Mouse (Mus musculus) hindbrain, embryonic 15.5 days (tissue): ENCODE results near the gene Gm10282. TPM values are rescaled to one million over a fixed set of nuclear protein-coding genes. Genes with fewer than 3 reads are reported as not detected.

Source experiments
- ATAC-seq: fragments of 200-750 bp; cut with Nextera tagmentation; 2 replicates; pipeline ENCODE4 v1.8.0; 2017; ENCODE audit warnings: low read depth, moderate number of reproducible peaks, moderate TSS enrichment; ENCODE audit not compliant: low FRiP score
- H3K27ac ChIP-seq: fragments of 300-500 bp; sonication (generic); replicated peaks from 2 replicates; pipeline ENCODE4 v1.5.1; 2015; ENCODE audit warnings: mild to moderate bottlenecking, inconsistent platforms
- H3K27me3 ChIP-seq: fragments of 300-500 bp; sonication (generic); 2 replicates; pipeline ENCODE4 v1.6.1; 2015; ENCODE audit warnings: control low read depth, inconsistent platforms
- H3K36me3 ChIP-seq: fragments of 300-500 bp; sonication (generic); 2 replicates; pipeline ENCODE4 v1.6.1; 2015; ENCODE audit warnings: control low read depth, inconsistent platforms
- H3K4me1 ChIP-seq: fragments of 300-500 bp; sonication (generic); replicated peaks from 2 replicates; pipeline ENCODE4 v1.6.1; 2015; ENCODE audit warnings: control low read depth, inconsistent platforms
- H3K4me2 ChIP-seq: fragments of 300-500 bp; sonication (generic); 2 replicates; pipeline ENCODE4 v1.6.1; 2015; ENCODE audit warnings: moderate library complexity, mild to moderate bottlenecking, inconsistent platforms
- H3K4me3 ChIP-seq: fragments of 300-500 bp; sonication (generic); 2 replicates; pipeline ENCODE4 v1.5.1; 2015; ENCODE audit warnings: mild to moderate bottlenecking, inconsistent platforms
- H3K9ac ChIP-seq: fragments of 300-500 bp; sonication (generic); 2 replicates; pipeline ENCODE4 v1.6.1; 2015; ENCODE audit warnings: inconsistent platforms
- H3K9me3 ChIP-seq: fragments of 300-500 bp; sonication (generic); 2 replicates; pipeline ENCODE4 v1.6.1; 2016; ENCODE audit warnings: control low read depth, inconsistent platforms
- WGBS: fragments of 180-500 bp; shearing (Covaris S2); methylation state at CpG from one replicate; pipeline ENCODE4 v1.1.7; 2015; 5-methylcytosine and 5-hydroxymethylcytosine counted together
- polyA plus RNA-seq: library from polyadenylated mRNA; unstranded; fragments of >200 nt; fragmentation: Nextera tagmentation; extraction: Ambion mirVana; gene quantifications from 2 replicates; pipeline ENCODE4 v1.2.1, GENCODE M21; 2015

Gm10282 gene
- polyA plus RNA-seq, 1 experiment from 2014 or later = 9.8 TPM

- H3K4me3 ChIP-seq = no peak overlapping the region
- H3K36me3 ChIP-seq = no peaks in the 10 kb centered on the region
- 0 out of 2 replicates have a peak overlapping the region, but pooled peaks have one; percentile 9 for H3K4me2 ChIP-seq
- WGBS = 90% methylated on average over 20 of the region's 20 CpGs
- no peak for ATAC-seq
- H3K4me1 ChIP-seq = peaks cover 24% of the 10 kb centered on the region
- H3K27ac ChIP-seq = no peak overlapping the region
- H3K9me3 ChIP-seq = no peaks in the 10 kb centered on the region
- peaks cover 36% of the 10 kb centered on the region for H3K27me3 ChIP-seq
- no peak overlapping the region for H3K9ac ChIP-seq
These were observed 16.8 kb upstream of the Gm10282 start for GRCm38 (mm10) chr8:72321635-72322441.

- no peak for ATAC-seq
- Histone ChIP-seq H3K27me3 (peaks cover 36% of the 10 kb centered on the region), H3K9me3 (no peaks in the 10 kb centered on the region), H3K4me2 (peak overlapping the region; percentile 91; the same call in 1 of the 2 replicates), H3K27ac (no peak overlapping the region), H3K4me3 (peak overlapping the region; percentile 58), H3K9ac (no peak overlapping the region), H3K36me3 (no peaks in the 10 kb centered on the region), H3K4me1 (peaks cover 24% of the 10 kb centered on the region)
- WGBS = 65% methylated on average over 25 of the region's 25 CpGs
These were observed 15.9 kb upstream of the Gm10282 start for GRCm38 (mm10) chr8:72320803-72321583.

- peak overlapping the region; percentile 58 for H3K4me3 ChIP-seq
- H3K4me1 ChIP-seq = peaks cover 24% of the 10 kb centered on the region
- no peaks in the 10 kb centered on the region for H3K9me3 ChIP-seq
- H3K9ac ChIP-seq = peak overlapping the region; percentile 45
- ATAC-seq = no peak
- H3K36me3 ChIP-seq = no peaks in the 10 kb centered on the region
- WGBS = 9% methylated on average over 55 of the region's 55 CpGs
- peak overlapping the region; percentile 91 for H3K4me2 ChIP-seq
- H3K27me3 ChIP-seq = peaks cover 36% of the 10 kb centered on the region
- no peak overlapping the region for H3K27ac ChIP-seq
These were observed 15.1 kb upstream of the Gm10282 start for GRCm38 (mm10) chr8:72319921-72320802.

- ATAC-seq = no peak
These were observed 14.3 kb upstream of the Gm10282 start for GRCm38 (mm10) chr8:72319397-72319796.

GRCm38 (mm10) chr8:72318801-72319322 is 13.8 kb upstream of the Gm10282 start, which contains the start of gene Klf2:
Gene Klf2, plus strand, starts transcription at chr8:72319033.
- H3K27ac ChIP-seq = no peak within 1 kb of the TSS; the same call in 1 of the 2 replicates
- peak; percentile 93 for ATAC-seq

More at GRCm38 (mm10) chr8:72319397-72319796, 14.3 kb upstream of the Gm10282 start:
- peak overlapping the region; percentile 91 for H3K4me2 ChIP-seq
- no peaks in the 10 kb centered on the region for H3K36me3 ChIP-seq
- peak overlapping the region; percentile 45 for H3K9ac ChIP-seq
- peak overlapping the region; percentile 58 for H3K4me3 ChIP-seq
- no peak overlapping the region for H3K27ac ChIP-seq
- WGBS = under 1% methylated on average over 45 of the region's 48 CpGs
- no peaks in the 10 kb centered on the region for H3K9me3 ChIP-seq
- H3K27me3 ChIP-seq = peaks cover 36% of the 10 kb centered on the region
- peaks cover 24% of the 10 kb centered on the region for H3K4me1 ChIP-seq

GRCm38 (mm10) chr8:72317741-72318301 is 12.8 kb upstream of the Gm10282 start:
- Histone ChIP-seq H3K36me3 (no peaks in the 10 kb centered on the region), H3K4me1 (peaks cover 24% of the 10 kb centered on the region), H3K9ac (no peak overlapping the region), H3K4me3 (no peak overlapping the region), H3K27me3 (peaks cover 36% of the 10 kb centered on the region), H3K27ac (no peak overlapping the region), H3K9me3 (no peaks in the 10 kb centered on the region), H3K4me2 (no peak overlapping the region)
- WGBS = 46% methylated on average over 5 of the region's 5 CpGs
- no peak for ATAC-seq

More at GRCm38 (mm10) chr8:72318801-72319322, 13.8 kb upstream of the Gm10282 start, which contains the start of gene Klf2:
- Histone ChIP-seq H3K4me1 (peaks cover 24% of the 10 kb centered on the region), H3K9ac (peak within 1 kb of the TSS; percentile 45), H3K9me3 (no peaks in the 10 kb centered on the region), H3K36me3 (no peaks in the 10 kb centered on the region), H3K4me2 (peak within 1 kb of the TSS; percentile 91), H3K4me3 (peak within 1 kb of the TSS; percentile 58), H3K27me3 (peaks cover 36% of the 10 kb centered on the region)
- under 1% methylated on average over 46 of the region's 46 CpGs for WGBS

- H3K9ac ChIP-seq = no peak overlapping the region
- H3K4me1 ChIP-seq = peaks cover 24% of the 10 kb centered on the region
- no peak overlapping the region for H3K4me3 ChIP-seq
- H3K4me2 ChIP-seq = no peak overlapping the region
- no peak overlapping the region for H3K27ac ChIP-seq
- H3K27me3 ChIP-seq = peaks cover 24% of the 10 kb centered on the region
- no peaks in the 10 kb centered on the region for H3K36me3 ChIP-seq
- H3K9me3 ChIP-seq = no peaks in the 10 kb centered on the region
- no peak for ATAC-seq
- WGBS = 20% methylated on average over 10 of the region's 10 CpGs
These were observed 11.1 kb upstream of the Gm10282 start for GRCm38 (mm10) chr8:72316053-72316695.

- 84% methylated on average over 3 of the region's 3 CpGs for WGBS
- Histone ChIP-seq H3K27ac (no peak overlapping the region), H3K9me3 (no peaks in the 10 kb centered on the region), H3K4me2 (no peak overlapping the region), H3K4me3 (no peak overlapping the region), H3K4me1 (0 out of 2 replicates have a peak, but pooled peaks cover 4% of the 10 kb centered on the region), H3K36me3 (no peaks in the 10 kb centered on the region), H3K27me3 (no peaks in the 10 kb centered on the region; the same call in 1 of the 2 replicates), H3K9ac (no peak overlapping the region)
- no peak for ATAC-seq
These were observed 8.0 kb upstream of the Gm10282 start for GRCm38 (mm10) chr8:72312926-72313518.

GRCm38 (mm10) chr8:72310849-72311506 is 5.9 kb upstream of the Gm10282 start:
- no peaks in the 10 kb centered on the region for H3K4me1 ChIP-seq
- H3K9me3 ChIP-seq = no peaks in the 10 kb centered on the region
- no peaks in the 10 kb centered on the region for H3K36me3 ChIP-seq
- WGBS = 41% methylated on average over 8 of the region's 8 CpGs
- no peaks in the 10 kb centered on the region for H3K27me3 ChIP-seq
- no peak overlapping the region for H3K27ac ChIP-seq
- H3K4me3 ChIP-seq = no peak overlapping the region
- no peak for ATAC-seq
- no peak overlapping the region for H3K9ac ChIP-seq
- H3K4me2 ChIP-seq = no peak overlapping the region

GRCm38 (mm10) chr8:72308276-72308675 is 3.2 kb upstream of the Gm10282 start:
- Histone ChIP-seq H3K9me3 (no peaks in the 10 kb centered on the region), H3K36me3 (no peaks in the 10 kb centered on the region), H3K4me1 (no peaks in the 10 kb centered on the region), H3K4me2 (no peak overlapping the region), H3K27ac (no peak overlapping the region), H3K27me3 (no peaks in the 10 kb centered on the region), H3K9ac (no peak overlapping the region), H3K4me3 (no peak overlapping the region)
- 0 out of 2 replicates have a peak, but pooled peaks have one; percentile 44 for ATAC-seq
- WGBS = 36% methylated on average over 6 of the region's 6 CpGs
